Mouse (Mus musculus) forebrain, embryonic 12.5 days (tissue): ENCODE data around the gene Eif3c. TPM values are rescaled to one million over a fixed set of nuclear protein-coding genes. Genes with fewer than 3 reads are reported as not detected.

Experiments
- ATAC-seq: fragments of 200-750 bp; cut with Nextera tagmentation; 2 replicates; pipeline ENCODE4 v1.8.0; 2017; ENCODE audit warnings: moderate TSS enrichment; ENCODE audit not compliant: low FRiP score
- H3K27ac ChIP-seq: fragments of 300-500 bp; sonication (generic); 2 replicates; pipeline ENCODE4 v1.5.1; 2016; ENCODE audit warnings: mild to moderate bottlenecking
- H3K27me3 ChIP-seq: fragments of 300-500 bp; sonication (generic); 2 replicates; pipeline ENCODE4 v1.6.1; 2016; ENCODE audit warnings: mild to moderate bottlenecking
- H3K36me3 ChIP-seq: fragments of 300-500 bp; sonication (generic); replicated peaks from 2 replicates; pipeline ENCODE4 v1.6.1; 2016; ENCODE audit warnings: mild to moderate bottlenecking
- H3K4me1 ChIP-seq: fragments of 300-500 bp; sonication (generic); 2 replicates; pipeline ENCODE4 v1.6.1; 2016
- H3K4me2 ChIP-seq: fragments of 300-500 bp; sonication (generic); 2 replicates; pipeline ENCODE4 v1.6.1; 2016; ENCODE audit warnings: mild to moderate bottlenecking, moderate library complexity
- H3K4me3 ChIP-seq: fragments of 300-500 bp; sonication (generic); replicated peaks from 2 replicates; pipeline ENCODE4 v1.5.1; 2016; ENCODE audit warnings: mild to moderate bottlenecking
- H3K9ac ChIP-seq: fragments of 300-500 bp; sonication (generic); 2 replicates; pipeline ENCODE4 v1.6.1; 2016; ENCODE audit warnings: mild to moderate bottlenecking
- H3K9me3 ChIP-seq: fragments of 300-500 bp; sonication (generic); 2 replicates; pipeline ENCODE4 v1.6.1; 2016
- WGBS: fragments of 180-500 bp; shearing (Covaris S2); methylation state at CpG from one replicate; pipeline ENCODE4 v1.1.7; 2016; 5-methylcytosine and 5-hydroxymethylcytosine counted together
- polyA plus RNA-seq: library from polyadenylated mRNA; unstranded; fragments of >200 nt; fragmentation: Nextera tagmentation; extraction: Ambion mirVana; gene quantifications from 2 replicates; pipeline ENCODE4 v1.2.1, GENCODE M21; 2016

Eif3c gene
- polyA plus RNA-seq, 1 experiment from 2014 or later = 213 TPM

DNA sequence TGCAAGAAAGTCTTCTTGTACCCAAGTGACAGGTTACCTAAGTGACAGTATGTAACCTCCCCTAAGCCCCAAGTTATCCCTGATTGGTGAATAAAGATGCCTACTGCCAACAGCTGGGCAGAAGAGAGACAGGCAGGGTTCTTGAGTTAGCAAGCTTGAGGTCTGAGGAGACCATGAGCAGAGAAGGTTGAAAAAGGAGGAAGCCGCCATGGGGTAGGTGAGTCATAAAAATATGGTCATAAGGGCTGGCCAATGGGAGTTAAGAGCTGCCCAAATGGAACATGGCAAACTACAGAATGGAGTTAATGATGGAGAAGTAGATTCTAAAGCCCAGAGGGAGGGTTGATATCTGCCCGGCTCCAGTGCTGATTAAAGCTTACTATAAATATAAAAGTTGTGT is 20.6 kb downstream of the Eif3c start:
- 92% methylated on average over 2 of the region's 2 CpGs for WGBS
- ATAC-seq = no peak
- no peaks in the 10 kb centered on the region for H3K9me3 ChIP-seq
- no peak overlapping the region for H3K27ac ChIP-seq
- no peak overlapping the region for H3K9ac ChIP-seq
- H3K4me3 ChIP-seq = no peak overlapping the region
- H3K4me1 ChIP-seq = no peaks in the 10 kb centered on the region
- no peak overlapping the region for H3K4me2 ChIP-seq
- no peaks in the 10 kb centered on the region for H3K27me3 ChIP-seq
- peaks cover 72% of the 10 kb centered on the region for H3K36me3 ChIP-seq

DNA sequence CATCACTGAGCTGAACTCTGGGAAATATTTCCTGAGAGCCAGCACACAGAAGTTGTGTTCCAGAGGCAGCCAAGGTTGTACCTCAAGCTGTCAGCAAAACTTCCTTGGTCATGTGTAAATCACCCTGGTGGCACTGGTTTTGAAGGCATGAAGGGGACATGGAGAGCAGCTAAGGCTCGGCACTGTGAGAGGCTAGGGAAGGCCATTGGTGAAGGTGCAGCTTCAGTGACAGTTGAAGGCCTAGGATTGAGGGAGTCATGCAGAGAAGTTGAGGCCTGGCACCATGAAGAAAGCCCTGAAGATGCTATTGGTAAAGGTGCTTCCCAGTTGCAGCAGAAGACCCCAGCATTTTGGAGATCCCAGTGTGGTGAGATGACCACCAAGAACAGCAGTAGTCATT is 24.6 kb downstream of the Eif3c start:
- no peak overlapping the region for H3K4me2 ChIP-seq
- no peak overlapping the region for H3K27ac ChIP-seq
- ATAC-seq = no peak
- no peak overlapping the region for H3K9ac ChIP-seq
- 88% methylated on average over 1 of the region's 1 CpGs for WGBS
- peaks cover 6% of the 10 kb centered on the region for H3K27me3 ChIP-seq
- H3K36me3 ChIP-seq = peaks cover 32% of the 10 kb centered on the region
- H3K9me3 ChIP-seq = no peaks in the 10 kb centered on the region
- no peak overlapping the region for H3K4me3 ChIP-seq
- H3K4me1 ChIP-seq = no peaks in the 10 kb centered on the region

- peaks cover 23% of the 10 kb centered on the region for H3K27me3 ChIP-seq
These were observed 28.2 kb downstream of the Eif3c start for GRCm38 (mm10) chr7:126537820-126538585.

DNA sequence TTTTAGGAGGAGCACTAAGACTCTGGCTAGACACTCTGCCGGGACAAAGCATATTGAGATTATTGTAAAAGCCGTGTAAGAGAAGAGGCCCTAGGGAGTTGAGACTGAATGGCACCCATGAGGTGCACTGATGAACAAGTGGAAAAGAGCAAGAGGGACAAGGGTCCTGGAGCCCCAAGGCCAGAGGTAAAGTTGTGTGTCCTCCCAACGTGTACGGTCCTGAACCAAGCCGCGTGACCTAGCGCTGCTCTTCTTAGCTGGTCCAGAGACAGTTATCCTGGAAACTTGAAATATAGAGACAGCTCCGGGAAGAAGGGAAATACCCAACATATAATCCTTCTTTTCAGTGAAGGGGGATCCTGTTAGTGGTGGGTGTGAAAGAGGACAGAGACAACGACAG is 29.7 kb downstream of the Eif3c start:
- peaks cover 23% of the 10 kb centered on the region for H3K27me3 ChIP-seq
- no peaks in the 10 kb centered on the region for H3K9me3 ChIP-seq
- no peak overlapping the region for H3K27ac ChIP-seq
- WGBS = 54% methylated on average over 9 of the region's 9 CpGs
- H3K9ac ChIP-seq = peak overlapping the region; percentile 68
- no peak for ATAC-seq
- no peaks in the 10 kb centered on the region for H3K36me3 ChIP-seq
- peak overlapping the region; percentile 72 for H3K4me2 ChIP-seq
- H3K4me1 ChIP-seq = no peaks in the 10 kb centered on the region
- peak overlapping the region; percentile 42 for H3K4me3 ChIP-seq

More at GRCm38 (mm10) chr7:126537820-126538585, 28.2 kb downstream of the Eif3c start:
- H3K4me2 ChIP-seq = no peak overlapping the region
- no peaks in the 10 kb centered on the region for H3K9me3 ChIP-seq
- no peak overlapping the region for H3K27ac ChIP-seq
- no peaks in the 10 kb centered on the region for H3K4me1 ChIP-seq
- no peak for ATAC-seq
- no peak overlapping the region for H3K4me3 ChIP-seq
- H3K9ac ChIP-seq = no peak overlapping the region
- H3K36me3 ChIP-seq = no peaks in the 10 kb centered on the region; the same call in 1 of the 2 replicates
- 72% methylated on average over 5 of the region's 5 CpGs for WGBS

DNA sequence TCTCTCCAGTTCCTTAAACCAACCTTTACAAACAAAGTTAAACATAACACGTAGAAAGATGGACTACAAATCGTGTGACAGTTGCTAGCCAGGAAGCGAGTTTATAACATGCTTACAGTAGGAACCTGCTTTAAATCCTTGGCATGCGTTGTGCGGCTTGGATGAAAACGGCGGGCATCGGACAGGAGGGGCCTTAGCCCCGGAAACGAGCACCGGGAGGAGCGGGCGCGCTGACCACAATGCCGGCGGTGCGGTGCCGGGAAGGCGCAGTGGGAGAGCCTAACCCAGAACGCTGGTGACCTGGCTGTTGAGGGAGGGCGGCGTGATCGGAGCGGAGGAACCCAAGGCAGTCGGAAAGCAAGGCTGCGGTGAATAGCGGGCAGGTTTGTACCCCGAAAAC is 30.4 kb downstream of the Eif3c start:
- Histone ChIP-seq H3K4me1 (no peaks in the 10 kb centered on the region), H3K4me2 (peak overlapping the region; percentile 72), H3K4me3 (peak overlapping the region; percentile 42), H3K27me3 (peaks cover 23% of the 10 kb centered on the region), H3K36me3 (no peaks in the 10 kb centered on the region), H3K9me3 (no peaks in the 10 kb centered on the region), H3K9ac (peak overlapping the region; percentile 68), H3K27ac (no peak overlapping the region)
- no peak for ATAC-seq
- 2% methylated on average over 28 of the region's 28 CpGs for WGBS

DNA sequence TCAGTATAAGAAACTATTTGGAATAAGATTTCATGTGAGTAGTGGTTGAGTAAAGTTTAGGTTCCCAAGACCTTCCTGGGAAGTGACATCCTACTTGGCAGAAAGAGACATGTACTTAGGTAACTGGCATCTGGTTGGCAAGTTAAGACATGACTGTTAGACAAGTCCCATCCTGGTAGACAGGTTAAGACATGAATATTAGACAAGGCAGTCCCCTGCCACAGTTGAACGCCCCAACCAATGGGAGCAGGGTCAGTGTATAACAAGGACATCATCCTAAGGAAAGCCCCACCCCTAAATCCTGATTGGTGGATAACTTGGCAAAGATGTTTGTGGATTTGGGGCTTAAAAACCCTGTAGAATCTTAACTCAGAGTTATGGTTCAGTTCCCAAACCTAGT is 32.8 kb downstream of the Eif3c start:
- H3K9ac ChIP-seq = no peak overlapping the region
- H3K27ac ChIP-seq = no peak overlapping the region
- no peaks in the 10 kb centered on the region for H3K36me3 ChIP-seq
- 87% methylated on average over 1 of the region's 1 CpGs for WGBS
- no peaks in the 10 kb centered on the region for H3K9me3 ChIP-seq
- peaks cover 23% of the 10 kb centered on the region for H3K27me3 ChIP-seq
- H3K4me2 ChIP-seq = no peak overlapping the region
- no peaks in the 10 kb centered on the region for H3K4me1 ChIP-seq
- no peak for ATAC-seq
- H3K4me3 ChIP-seq = no peak overlapping the region

DNA sequence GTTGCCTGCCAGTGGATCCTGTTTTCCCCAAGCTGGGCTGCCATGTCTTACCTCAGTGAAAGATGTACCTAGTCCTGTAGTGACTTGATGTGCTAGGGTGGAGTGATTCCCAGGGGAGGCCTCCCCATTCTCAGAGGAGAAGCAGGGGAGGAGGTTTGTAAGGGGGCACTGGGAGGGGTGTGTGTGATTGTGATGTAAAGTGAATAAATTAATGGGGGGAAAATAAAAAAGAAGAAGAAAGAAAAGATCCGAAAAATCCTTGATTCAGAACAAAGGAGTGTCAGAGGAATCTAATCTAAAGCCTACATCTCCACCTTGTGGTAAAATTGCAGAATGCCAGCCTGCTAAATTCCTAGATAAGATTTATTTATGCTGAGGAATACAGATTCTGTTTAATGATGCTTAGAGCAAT is 38.0 kb downstream of the Eif3c start:
- 0 out of 2 replicates have a peak, but pooled peaks cover 4% of the 10 kb centered on the region for H3K4me1 ChIP-seq
- 3% methylated on average over 1 of the region's 1 CpGs for WGBS
- H3K9me3 ChIP-seq = no peaks in the 10 kb centered on the region
- no peaks in the 10 kb centered on the region for H3K36me3 ChIP-seq
- peak overlapping the region; percentile 47; the same call in 1 of the 2 replicates for H3K9ac ChIP-seq
- H3K27ac ChIP-seq = peak overlapping the region; percentile 50; the same call in 1 of the 2 replicates
- H3K4me2 ChIP-seq = no peak overlapping the region
- no peak overlapping the region for H3K4me3 ChIP-seq
- no peaks in the 10 kb centered on the region for H3K27me3 ChIP-seq
- peak; percentile 55; the same call in 1 of the 2 replicates for ATAC-seq

GRCm38 (mm10) chr7:126523316-126523715 is 42.9 kb downstream of the Eif3c start:
- ATAC-seq = no peak
- Histone ChIP-seq H3K36me3 (no peaks in the 10 kb centered on the region), H3K4me2 (no peak overlapping the region), H3K27ac (no peak overlapping the region), H3K9me3 (no peaks in the 10 kb centered on the region), H3K9ac (no peak overlapping the region), H3K4me1 (0 out of 2 replicates have a peak, but pooled peaks cover 4% of the 10 kb centered on the region), H3K4me3 (no peak overlapping the region), H3K27me3 (no peaks in the 10 kb centered on the region)
- 82% methylated on average over 3 of the region's 3 CpGs for WGBS

- no peaks in the 10 kb centered on the region for H3K4me1 ChIP-seq
- H3K27ac ChIP-seq = no peak overlapping the region
- WGBS = 77% methylated on average over 2 of the region's 2 CpGs
- ATAC-seq = no peak
- H3K36me3 ChIP-seq = no peaks in the 10 kb centered on the region
- no peaks in the 10 kb centered on the region for H3K9me3 ChIP-seq
- no peaks in the 10 kb centered on the region for H3K27me3 ChIP-seq
- H3K4me2 ChIP-seq = no peak overlapping the region
- H3K4me3 ChIP-seq = no peak overlapping the region
- H3K9ac ChIP-seq = no peak overlapping the region
These were observed 46.7 kb downstream of the Eif3c start for GRCm38 (mm10) chr7:126519513-126519912.

GRCm38 (mm10) chr7:126518261-126518941 is 47.8 kb downstream of the Eif3c start:
- no peak overlapping the region for H3K27ac ChIP-seq
- no peak overlapping the region for H3K4me2 ChIP-seq
- no peak overlapping the region for H3K4me3 ChIP-seq
- no peak for ATAC-seq
- H3K4me1 ChIP-seq = no peaks in the 10 kb centered on the region
- H3K9ac ChIP-seq = no peak overlapping the region
- no peaks in the 10 kb centered on the region for H3K9me3 ChIP-seq
- 89% methylated on average over 5 of the region's 5 CpGs for WGBS
- H3K36me3 ChIP-seq = no peaks in the 10 kb centered on the region
- H3K27me3 ChIP-seq = no peaks in the 10 kb centered on the region

DNA sequence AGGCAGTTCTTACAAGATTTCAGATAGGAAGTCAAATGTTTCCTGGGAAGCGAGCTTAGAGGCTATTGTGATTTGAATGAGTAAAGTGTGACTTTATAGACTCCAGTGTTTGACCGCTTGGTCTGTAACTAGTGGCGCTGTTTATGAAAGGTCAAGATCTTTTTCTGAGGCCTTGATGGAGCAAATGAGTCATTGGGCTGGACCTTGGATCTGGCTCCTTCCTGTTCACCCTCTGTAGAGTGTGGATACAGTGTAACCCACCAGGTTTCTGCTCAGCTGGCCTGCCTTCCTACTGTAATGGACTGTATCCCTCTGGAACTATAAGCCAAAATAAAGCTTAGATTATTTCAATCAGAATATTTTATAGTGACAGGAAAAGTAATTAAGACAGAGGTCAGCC is 54.9 kb downstream of the Eif3c start:
- no peak overlapping the region for H3K4me3 ChIP-seq
- no peaks in the 10 kb centered on the region for H3K9me3 ChIP-seq
- ATAC-seq = no peak
- H3K27ac ChIP-seq = no peak overlapping the region
- WGBS = 77% methylated on average over 3 of the region's 3 CpGs
- H3K4me2 ChIP-seq = no peak overlapping the region
- H3K27me3 ChIP-seq = no peaks in the 10 kb centered on the region
- no peaks in the 10 kb centered on the region for H3K36me3 ChIP-seq
- no peaks in the 10 kb centered on the region for H3K4me1 ChIP-seq
- H3K9ac ChIP-seq = no peak overlapping the region

- Histone ChIP-seq H3K27me3 (no peaks in the 10 kb centered on the region), H3K27ac (no peak overlapping the region), H3K4me3 (no peak overlapping the region), H3K9me3 (no peaks in the 10 kb centered on the region), H3K36me3 (no peaks in the 10 kb centered on the region), H3K9ac (no peak overlapping the region), H3K4me2 (no peak overlapping the region), H3K4me1 (peaks cover 5% of the 10 kb centered on the region)
- no peak for ATAC-seq
- WGBS = 93% methylated on average over 8 of the region's 8 CpGs
These were observed 59.0 kb downstream of the Eif3c start for GRCm38 (mm10) chr7:126507126-126507778.
